9 mouse cellular contexts compared by ENCODE assay signal in the genomic region with DNA sequence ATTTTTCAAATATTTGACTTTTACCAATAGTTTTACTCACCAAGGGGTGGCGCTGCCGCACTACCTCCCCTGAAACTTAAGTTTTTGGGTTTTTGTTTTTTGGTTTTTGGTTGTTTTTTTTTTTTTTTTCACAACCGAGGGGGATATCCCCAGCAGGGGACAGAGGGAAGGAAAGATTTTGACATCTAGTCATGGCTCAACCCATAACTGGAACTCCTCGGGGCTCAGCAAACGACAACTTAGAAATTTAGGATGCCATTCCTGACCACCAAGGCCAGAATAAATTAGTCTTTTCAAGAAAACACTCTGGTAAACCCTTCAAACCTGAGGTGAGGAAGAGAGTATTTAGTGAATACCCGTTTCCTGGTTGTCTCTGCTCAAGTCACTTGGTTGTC. TPM values are rescaled to one million over a fixed set of nuclear protein-coding genes. Genes with fewer than 3 reads are reported as not detected.
DNase-seq lines count a peak whose midpoint lies in the region; ATAC-seq and TF ChIP-seq lines count a peak whose summit lies in the region.
"Had no signal": no experiment of that assay in that cellular context is flagged by ENCODE, and none has a peak within 500 bp of the region (broad histone marks: within the 10 kb centered on the region; RNA-seq: fewer than 3 reads in every experiment).

No protein-coding gene starts in this region.

- no peaks in the 10 kb centered on the region for H3K36me3 ChIP-seq in megakaryocyte, embryonic 14.5 days (replicated peaks; ENCODE audit: low read length)

- H3K4me1 ChIP-seq in bone marrow macrophage, adult 2 months (ENCODE audit: control insufficient read depth, insufficient read depth, low read length), result peaks cover 14% of the 10 kb centered on the region
- H3K4me1 ChIP-seq in megakaryocyte, embryonic 14.5 days, result peaks cover 68% of the 10 kb centered on the region

- H3K27me3 ChIP-seq in megakaryocyte, embryonic 14.5 days (replicated peaks), result peaks cover 16% of the 10 kb centered on the region

- ATAC-seq in granulocyte monocyte progenitor cell, adult 5-6 weeks (replicated peaks; ENCODE audit: poor library complexity, severe bottlenecking), result peak; percentile 4; the same call in 1 of the 2 replicates

- no peak for TF ChIP-seq POLR2A in bone marrow macrophage, adult 2 months (IDR thresholded peaks at IDR 0.05; ENCODE audit: borderline replicate concordance, low read depth, low read length)

- no peak overlapping the region; the same call in 1 of the 2 replicates for H3K27ac ChIP-seq in bone marrow macrophage, adult 2 months (ENCODE audit: insufficient read depth, low read depth, low read length)

- peak overlapping the region; percentile 15; the same call in 1 of the 2 replicates for H3K4me3 ChIP-seq in bone marrow macrophage, adult 2 months (ENCODE audit: insufficient read depth, low read length)
- peak overlapping the region; percentile 91 for H3K4me3 ChIP-seq in megakaryocyte, embryonic 14.5 days (replicated peaks)

- no peak for TF ChIP-seq CTCF in bone marrow macrophage, adult 2 months (IDR thresholded peaks at IDR 0.05; ENCODE audit: low read depth, low read length)

- H3K9me3 ChIP-seq in megakaryocyte, embryonic 14.5 days, result no peaks in the 10 kb centered on the region

- peak; percentile 72 for DNase-seq in right cerebral cortex, postnatal 4 days
- no peak for DNase-seq in right cerebral cortex, postnatal 25 days
- peak; percentile 80 for DNase-seq in kidney, postnatal 10 days
- peak; percentile 73 for DNase-seq in thymus, postnatal 25 days
- no peak for DNase-seq in urinary bladder, adult 18-20 months (ENCODE audit: low spot score in 2 of 2)

RNA-seq across cellular contexts. Expression of gene Gm37419, which starts 2.8 kb away (rescaled TPM):
- not detected in 2 replicates for polyA plus RNA-seq in bone marrow macrophage, adult 2 months (2012; ENCODE audit: insufficient read depth, insufficient read length, missing spikeins)
- not detected in 2 replicates for total RNA-seq in granulocyte monocyte progenitor cell, adult 5-6 weeks (2014; fragmentation: Nextera tagmentation)
- not detected in 2 replicates for total RNA-seq in granulocyte monocyte progenitor cell, adult 5-6 weeks (2017)
- not detected in 2 replicates for polyA plus RNA-seq in megakaryocyte, embryonic 14.5 days (2012; ENCODE audit: insufficient read depth, low replicate concordance)
- polyA plus RNA-seq: testis, adult 2 months had no signal

RNA-seq across cellular contexts. Expression of gene Bcl6, which starts 3.2 kb away (rescaled TPM):
- 41.0 and 47.5 TPM in 2 replicates for polyA plus RNA-seq in bone marrow macrophage, adult 2 months (2012; ENCODE audit: insufficient read depth, insufficient read length, missing spikeins)
- 4.4 and 5.7 TPM in 2 replicates for total RNA-seq in granulocyte monocyte progenitor cell, adult 5-6 weeks (2014; fragmentation: Nextera tagmentation)
- 1.5 and 2.1 TPM in 2 replicates for total RNA-seq in granulocyte monocyte progenitor cell, adult 5-6 weeks (2017)
- 1.2 and 3.5 TPM in 2 replicates for polyA plus RNA-seq in megakaryocyte, embryonic 14.5 days (2012; ENCODE audit: insufficient read depth, low replicate concordance)

RNA-seq across cellular contexts. Expression of gene Rtp2, which starts 53.3 kb away (rescaled TPM):
- not detected in 2 replicates for polyA plus RNA-seq in bone marrow macrophage, adult 2 months (2012; ENCODE audit: insufficient read depth, insufficient read length, missing spikeins)
- total RNA-seq in granulocyte monocyte progenitor cell, adult 5-6 weeks (2014; fragmentation: Nextera tagmentation), result not detected in 2 replicates
- total RNA-seq in granulocyte monocyte progenitor cell, adult 5-6 weeks (2017), result not detected in 2 replicates
- polyA plus RNA-seq in megakaryocyte, embryonic 14.5 days (2012; ENCODE audit: insufficient read depth, low replicate concordance), result not detected in 2 replicates

Comparison
In these comparisons a context has a peak if more than half of its experiments do, and no peak if none do; other contexts are left out.
1. DNase-seq: peak in right cerebral cortex, postnatal 4 days (single experiment), kidney, postnatal 10 days (single experiment) and thymus, postnatal 25 days (single experiment); none in right cerebral cortex, postnatal 25 days (single experiment) and urinary bladder, adult 18-20 months (0 of 2).